ENCODE assay signal across 9 mouse cellular contexts in genomic region chr16:94996791-94997281, GRCm38 (mm10). TPM values are rescaled to one million over a fixed set of nuclear protein-coding genes. Genes with fewer than 3 reads are reported as not detected.
A peak's percentile ranks its signal among the peaks of the same experiment; 100 is the strongest.
DNase-seq lines count a peak whose midpoint lies in the region; ATAC-seq and TF ChIP-seq lines count a peak whose summit lies in the region.
"Had no signal": no experiment of that assay in that cellular context is flagged by ENCODE, and none has a peak within 500 bp of the region (broad histone marks: within the 10 kb centered on the region; RNA-seq: fewer than 3 reads in every experiment).

No protein-coding gene starts in this region.

- H3K36me3 ChIP-seq in lung, embryonic 14.5 days (ENCODE audit: insufficient read depth) = no peaks in the 10 kb centered on the region
- H3K36me3 ChIP-seq in forebrain, postnatal 0 days (ENCODE audit: insufficient read depth) = no peaks in the 10 kb centered on the region
- no peaks in the 10 kb centered on the region for H3K36me3 ChIP-seq in stomach, embryonic 15.5 days
- no peaks in the 10 kb centered on the region for H3K36me3 ChIP-seq in liver, postnatal 0 days (replicated peaks; ENCODE audit: insufficient read depth, low read length)

- no peak for TF ChIP-seq POLR2A in lung, adult 2 months (IDR thresholded peaks at IDR 0.05; ENCODE audit: borderline replicate concordance, extremely low read depth, low read depth, low read length)

- no peak for TF ChIP-seq CTCF in lung, embryonic 14.5 days (IDR thresholded peaks at IDR 0.05; ENCODE audit: low read depth)
- no peak for TF ChIP-seq CTCF in forebrain, postnatal 0 days (IDR thresholded peaks at IDR 0.05; ENCODE audit: low read depth)
- no peak for TF ChIP-seq CTCF in lung, adult 2 months (IDR thresholded peaks at IDR 0.05; ENCODE audit: insufficient read depth, low read length)
- no peak for TF ChIP-seq CTCF in liver, postnatal 0 days (IDR thresholded peaks at IDR 0.05; ENCODE audit: low read depth)

- H3K27me3 ChIP-seq in lung, embryonic 14.5 days (ENCODE audit: insufficient read depth, low read length) = peaks cover 26% of the 10 kb centered on the region
- peaks cover 7% of the 10 kb centered on the region; the same call in 1 of the 2 replicates for H3K27me3 ChIP-seq in forebrain, postnatal 0 days (ENCODE audit: insufficient read depth, low read length)
- H3K27me3 ChIP-seq in stomach, embryonic 15.5 days (replicated peaks) = peaks cover 26% of the 10 kb centered on the region
- H3K27me3 ChIP-seq in liver, postnatal 0 days (ENCODE audit: insufficient read depth, low read length) = peaks cover 26% of the 10 kb centered on the region

- DNase-seq in lung, embryonic 14.5 days = peak; percentile 34
- DNase-seq in lung, postnatal 25 days (ENCODE audit: low spot score) = no peak
- peak; percentile 58 for DNase-seq in forebrain, postnatal 0 days
- DNase-seq in left cerebral cortex, postnatal 4 days = peak; percentile 75
- no peak for DNase-seq in kidney, postnatal 4 days
- no peak for DNase-seq in lung, adult 2 months
- DNase-seq in liver, postnatal 0 days = no peak

- no peak overlapping the region for H3K9ac ChIP-seq in lung, embryonic 14.5 days
- peak overlapping the region; percentile 60 for H3K9ac ChIP-seq in forebrain, postnatal 0 days
- H3K9ac ChIP-seq in stomach, embryonic 15.5 days = no peak overlapping the region
- H3K9ac ChIP-seq in liver, postnatal 0 days (replicated peaks) = no peak overlapping the region

- no peaks in the 10 kb centered on the region for H3K4me1 ChIP-seq in lung, embryonic 14.5 days (ENCODE audit: insufficient read depth)
- H3K4me1 ChIP-seq in forebrain, postnatal 0 days (ENCODE audit: insufficient read depth) = no peaks in the 10 kb centered on the region
- no peaks in the 10 kb centered on the region for H3K4me1 ChIP-seq in stomach, embryonic 15.5 days
- H3K4me1 ChIP-seq in lung, adult 2 months (ENCODE audit: control insufficient read depth, insufficient read depth, low read length) = no peaks in the 10 kb centered on the region
- no peaks in the 10 kb centered on the region for H3K4me1 ChIP-seq in liver, postnatal 0 days (ENCODE audit: insufficient read depth)

- 12% methylated on average over 16 of the region's 16 CpGs for WGBS in lung, embryonic 14.5 days
- WGBS in forebrain, postnatal 0 days = 7% methylated on average over 16 of the region's 16 CpGs
- 13% methylated on average over 16 of the region's 16 CpGs for WGBS in stomach, embryonic 15.5 days
- whole genome bisulfite sequencing in lung, adult 2 months = 15% methylated on average over 16 of the region's 16 CpGs
- WGBS in liver, postnatal 0 days (ENCODE audit: insufficient replicate concordance) = 16% methylated on average over 16 of the region's 16 CpGs

- ATAC-seq in lung, embryonic 14.5 days (ENCODE audit: insufficient read depth) = no peak
- peak; percentile 24 for ATAC-seq in forebrain, postnatal 0 days
- ATAC-seq in stomach, embryonic 15.5 days (ENCODE audit: insufficient read depth, low FRiP score, low read depth) = no peak
- no peak for ATAC-seq in liver, postnatal 0 days

- intact Hi-C loops in left cerebral cortex, postnatal 4 days (cut with DNase I) = loop anchor here (5.0 to 10.0 kb wide), 3 partner anchors 182 to 345 kb away; no protein-coding TSS in a partner anchor

- peak overlapping the region; percentile 53 for H3K4me2 ChIP-seq in lung, embryonic 14.5 days
- peak overlapping the region; percentile 74 for H3K4me2 ChIP-seq in forebrain, postnatal 0 days (ENCODE audit: low read depth)
- peak overlapping the region; percentile 48; the same call in 1 of the 2 replicates for H3K4me2 ChIP-seq in stomach, embryonic 15.5 days
- H3K4me2 ChIP-seq in liver, postnatal 0 days (ENCODE audit: low read depth, low read length) = no peak overlapping the region

- peak overlapping the region; percentile 18; the same call in 1 of the 2 replicates for H3K4me3 ChIP-seq in lung, embryonic 14.5 days (ENCODE audit: low read depth, low read length)
- H3K4me3 ChIP-seq in forebrain, postnatal 0 days (ENCODE audit: low read depth, low read length) = peak overlapping the region; percentile 59
- peak overlapping the region; percentile 25 for H3K4me3 ChIP-seq in stomach, embryonic 15.5 days (replicated peaks)
- H3K4me3 ChIP-seq in lung, adult 2 months (replicated peaks; ENCODE audit: extremely low read depth, low read depth, low read length) = no peak overlapping the region
- H3K4me3 ChIP-seq in liver, postnatal 0 days (ENCODE audit: low read depth, low read length) = no peak overlapping the region
- H3K4me3 ChIP-seq: erythroblast, embryonic 14.5 days had no signal

- TF ChIP-seq EP300 in liver, postnatal 0 days (IDR thresholded peaks at IDR 0.05; ENCODE audit: low read depth) = no peak

- H3K9me3 ChIP-seq in lung, embryonic 14.5 days (ENCODE audit: low read depth, low read length) = no peaks in the 10 kb centered on the region
- H3K9me3 ChIP-seq in forebrain, postnatal 0 days (ENCODE audit: low read length) = no peaks in the 10 kb centered on the region
- H3K9me3 ChIP-seq in stomach, embryonic 15.5 days = no peaks in the 10 kb centered on the region
- H3K9me3 ChIP-seq in liver, postnatal 0 days (ENCODE audit: low read length) = no peaks in the 10 kb centered on the region

- H3K27ac ChIP-seq in lung, embryonic 14.5 days (ENCODE audit: low read depth) = no peak overlapping the region
- no peak overlapping the region for H3K27ac ChIP-seq in forebrain, postnatal 0 days (ENCODE audit: low read depth, low read length)
- no peak overlapping the region for H3K27ac ChIP-seq in stomach, embryonic 15.5 days
- H3K27ac ChIP-seq in liver, postnatal 0 days (ENCODE audit: low read depth) = no peak overlapping the region

RNA-seq across cellular contexts. Expression of gene Kcnj6, which starts 0.7 kb away (rescaled TPM):
- not detected in 2 replicates for polyA plus RNA-seq in lung, embryonic 14.5 days (2014; fragmentation: Nextera tagmentation; extraction: Ambion mirVana)
- 8.4 and 8.7 TPM in 2 replicates for total RNA-seq in forebrain, postnatal 0 days (2014; rRNA removed)
- polyA plus RNA-seq in forebrain, postnatal 0 days (2015; fragmentation: Nextera tagmentation; extraction: Ambion mirVana) = 0.48 and 1.5 TPM in 2 replicates
- total RNA-seq in left cerebral cortex, postnatal 4 days (2021) = 10 to 100 TPM; 31.4 to 34.2 TPM
- polyA plus RNA-seq in stomach, embryonic 15.5 days (2015; fragmentation: Nextera tagmentation; extraction: Ambion mirVana) = 0.13 and 0.21 TPM in 2 replicates
- polyA plus RNA-seq in lung, adult 2 months (2012; rRNA removed) = not detected in 2 replicates
- polyA plus RNA-seq in liver, postnatal 0 days (2015; fragmentation: Nextera tagmentation; extraction: Ambion mirVana) = not detected in 2 replicates

Comparison
In these comparisons a context has a peak if more than half of its experiments do, and no peak if none do; other contexts are left out.
1. DNase-seq: peak in lung, embryonic 14.5 days (single experiment), forebrain, postnatal 0 days (single experiment) and left cerebral cortex, postnatal 4 days (single experiment); none in lung, postnatal 25 days (single experiment), kidney, postnatal 4 days (0 of 2), lung, adult 2 months (single experiment) and liver, postnatal 0 days (single experiment).
2. H3K4me3 ChIP-seq: peak in lung, embryonic 14.5 days (single experiment), forebrain, postnatal 0 days (single experiment) and stomach, embryonic 15.5 days (single experiment); none in lung, adult 2 months (single experiment) and liver, postnatal 0 days (single experiment).